Mouse (Mus musculus): ENCODE results near the gene Neurog3.

DNA sequence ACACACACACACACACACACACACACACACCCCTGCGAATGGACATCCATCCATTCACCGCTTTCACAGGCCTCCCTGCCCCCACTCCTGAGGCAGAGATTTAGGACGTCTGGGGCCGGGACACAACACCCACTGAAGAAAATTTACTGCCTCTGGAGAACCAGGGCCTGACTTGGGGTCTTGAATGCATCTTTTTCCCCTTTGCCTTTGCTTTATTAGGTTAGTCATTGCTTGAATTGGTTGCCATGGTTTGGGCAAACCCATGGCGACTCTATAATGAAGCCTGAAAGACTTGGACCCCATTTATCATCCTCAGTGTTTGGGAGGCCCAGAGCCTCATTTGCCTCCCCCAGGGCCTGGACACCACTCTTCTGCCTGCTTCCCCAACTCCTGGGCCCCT is 13.1 kb downstream of the Neurog3 start:
- TF ChIP-seq EP300 (IDR thresholded peaks at IDR 0.05; ENCODE audit: insufficient read depth, low read depth, low read length) (no peak), CTCF (IDR thresholded peaks at IDR 0.05) (no peak)
